Mouse (Mus musculus) MEL (cell line): ENCODE results near the gene Shisal2b. TPM values are rescaled to one million over a fixed set of nuclear protein-coding genes. Genes with fewer than 3 reads are reported as not detected.

ENCODE experiments used
- DNase-seq: peaks from one replicate; pipeline ENCODE4 v3.0.0; 2011; ENCODE audit warnings: low read depth, low spot score
- H3K27ac ChIP-seq: 2 replicates; pipeline ENCODE4 v1.5.1; 2012; ENCODE audit warnings: low read depth, mild to moderate bottlenecking, control low read depth, low read length, moderate library complexity; ENCODE audit not compliant: control insufficient read depth
- H3K27me3 ChIP-seq, 2 experiments: fragments of 150-350 bp in 1 of 2; sonication (generic) in 1 of 2; 2 replicates each; pipeline ENCODE4 v1.6.1; 2012; ENCODE audit warnings: low read length in 2 of 2, mild to moderate bottlenecking in 2 of 2, improper control_type of control experiment in 1 of 2, moderate library complexity in 1 of 2; ENCODE audit not compliant: insufficient read depth in 2 of 2, control insufficient read depth in 1 of 2
- H3K36me3 ChIP-seq, 2 experiments: 2 replicates each; pipeline ENCODE4 v1.6.1; 2012 to 2014; ENCODE audit warnings: low read length in 2 of 2, improper control_type of control experiment in 1 of 2, inconsistent platforms in 1 of 2, mild to moderate bottlenecking in 1 of 2; ENCODE audit not compliant: insufficient read depth in 2 of 2, control insufficient read depth in 1 of 2
- H3K4me1 ChIP-seq, 2 experiments: fragments of 150-350 bp in 1 of 2; sonication (generic) in 1 of 2; 2 replicates each; pipeline ENCODE4 v1.6.1; 2012; ENCODE audit warnings: low read length in 2 of 2, improper control_type of control experiment in 1 of 2, mild to moderate bottlenecking in 1 of 2; ENCODE audit not compliant: insufficient read depth in 2 of 2, control insufficient read depth in 1 of 2
- H3K4me3 ChIP-seq, 2 experiments: fragments of 150-350 bp in 1 of 2; sonication (generic) in 1 of 2; 2 replicates each; pipeline ENCODE4 v1.5.1; 2012; ENCODE audit warnings: low read depth in 2 of 2, low read length in 2 of 2, mild to moderate bottlenecking in 2 of 2, moderate library complexity in 2 of 2, control low read depth in 1 of 2, improper control_type of control experiment in 1 of 2; ENCODE audit not compliant: control insufficient read depth in 1 of 2, insufficient read depth in 1 of 2
- H3K79me2 ChIP-seq: 2 replicates; pipeline ENCODE4 v1.6.1; 2012; ENCODE audit warnings: mild to moderate bottlenecking, low read length, moderate library complexity; ENCODE audit not compliant: control insufficient read depth, poor library complexity, insufficient read depth
- H3K9ac ChIP-seq: 2 replicates; pipeline ENCODE4 v1.6.1; 2012; ENCODE audit warnings: low read depth, mild to moderate bottlenecking, control low read depth, low read length, moderate library complexity; ENCODE audit not compliant: control insufficient read depth, poor library complexity, severe bottlenecking
- H3K9me3 ChIP-seq: fragments of 150-350 bp; sonication (generic); replicated peaks from 2 replicates; pipeline ENCODE4 v1.6.1; 2012; ENCODE audit warnings: mild to moderate bottlenecking, low read length, improper control_type of control experiment, moderate library complexity; ENCODE audit not compliant: insufficient read depth
- BHLHE40 ChIP-seq: IDR thresholded peaks from 2 replicates; pipeline ENCODE4 v1.6.1; 2012; ENCODE audit warnings: low read depth, mild to moderate bottlenecking, inconsistent platforms, low read length, improper control_type of control experiment, borderline replicate concordance
- CHD2 ChIP-seq: IDR thresholded peaks from 2 replicates; pipeline ENCODE4 v1.6.1; 2011; ENCODE audit warnings: low read length, improper control_type of control experiment
- CTCF ChIP-seq, 3 experiments: IDR thresholded peaks in 2 of 3; conservative IDR thresholded peaks in 1 of 3; 2 replicates each; pipeline ENCODE4 v1.5.1; 2011 to 2012; ENCODE audit warnings: low read length in 3 of 3, low read depth in 2 of 3, mild to moderate bottlenecking in 2 of 3, improper control_type of control experiment in 1 of 3, inconsistent platforms in 1 of 3, mixed read lengths in 1 of 3, moderate library complexity in 1 of 3; ENCODE audit not compliant: control insufficient read depth in 1 of 3, insufficient read depth in 1 of 3, poor library complexity in 1 of 3, severe bottlenecking in 1 of 3
- E2F4 ChIP-seq: IDR thresholded peaks from 2 replicates; pipeline ENCODE4 v1.6.1; 2011; ENCODE audit warnings: low read depth, low read length, improper control_type of control experiment, borderline replicate concordance
- EP300 ChIP-seq, 2 experiments: IDR thresholded peaks; 2 replicates each; pipeline ENCODE4 v1.6.1; 2011; ENCODE audit warnings: improper control_type of control experiment in 2 of 2, low read length in 2 of 2, low read depth in 1 of 2, mild to moderate bottlenecking in 1 of 2
- ETS1 ChIP-seq: IDR thresholded peaks from 2 replicates; pipeline ENCODE4 v1.6.1; 2012; ENCODE audit warnings: low read depth, mild to moderate bottlenecking, inconsistent platforms, low read length, improper control_type of control experiment, moderate library complexity
- GABPA ChIP-seq: IDR thresholded peaks from 2 replicates; pipeline ENCODE4 v1.6.1; 2012; ENCODE audit warnings: low read depth, mild to moderate bottlenecking, inconsistent platforms, low read length, improper control_type of control experiment, moderate library complexity
- HCFC1 ChIP-seq: IDR thresholded peaks from 2 replicates; pipeline ENCODE4 v1.6.1; 2012; ENCODE audit warnings: low read depth, mild to moderate bottlenecking, inconsistent platforms, low read length, improper control_type of control experiment, moderate library complexity
- MAFK ChIP-seq: IDR thresholded peaks from 2 replicates; pipeline ENCODE4 v1.6.1; 2011; ENCODE audit warnings: low read depth, mild to moderate bottlenecking, low read length, improper control_type of control experiment, borderline replicate concordance
- MAX ChIP-seq: IDR thresholded peaks from 2 replicates; pipeline ENCODE4 v1.6.1; 2011; ENCODE audit warnings: low read length, improper control_type of control experiment
- MXI1 ChIP-seq: IDR thresholded peaks from 2 replicates; pipeline ENCODE4 v1.6.1; 2011; ENCODE audit warnings: mild to moderate bottlenecking, low read depth, low read length, improper control_type of control experiment
- MYC ChIP-seq: IDR thresholded peaks from 2 replicates; pipeline ENCODE4 v1.6.1; 2011; ENCODE audit warnings: low read depth, mild to moderate bottlenecking, low read length, improper control_type of control experiment, moderate library complexity
- NELFE ChIP-seq: IDR thresholded peaks from 2 replicates; pipeline ENCODE4 v1.6.1; 2011; ENCODE audit warnings: low read depth, low read length, improper control_type of control experiment
- NRF1 ChIP-seq: IDR thresholded peaks from 2 replicates; pipeline ENCODE4 v1.6.1; 2014; ENCODE audit warnings: low read depth, mild to moderate bottlenecking, inconsistent platforms, low read length, improper control_type of control experiment, moderate library complexity; ENCODE audit not compliant: poor library complexity, insufficient read depth, severe bottlenecking
- SIN3A ChIP-seq: IDR thresholded peaks from 2 replicates; pipeline ENCODE4 v1.6.1; 2012; ENCODE audit warnings: low read length, improper control_type of control experiment, inconsistent platforms
- TAL1 ChIP-seq: IDR thresholded peaks from 2 replicates; pipeline ENCODE4 v1.6.1; 2012; ENCODE audit warnings: mild to moderate bottlenecking, inconsistent platforms, low read length, moderate library complexity, mixed read lengths
- UBTF ChIP-seq: IDR thresholded peaks from 2 replicates; pipeline ENCODE4 v1.6.1; 2012; ENCODE audit warnings: low read depth, mild to moderate bottlenecking, inconsistent platforms, low read length, improper control_type of control experiment, moderate library complexity, borderline replicate concordance; ENCODE audit not compliant: insufficient read depth
- USF1 ChIP-seq: IDR thresholded peaks from 2 replicates; pipeline ENCODE4 v1.6.1; 2014; ENCODE audit warnings: low read depth, mild to moderate bottlenecking, inconsistent platforms, low read length, improper control_type of control experiment, moderate library complexity
- ZC3H11A ChIP-seq: IDR thresholded peaks from 2 replicates; pipeline ENCODE4 v1.6.1; 2012; ENCODE audit warnings: low read depth, mild to moderate bottlenecking, inconsistent platforms, low read length, improper control_type of control experiment
- ZKSCAN1 ChIP-seq: IDR thresholded peaks from 2 replicates; pipeline ENCODE4 v1.6.1; 2012; ENCODE audit warnings: low read depth, mild to moderate bottlenecking, inconsistent platforms, low read length, improper control_type of control experiment, moderate library complexity
- ZNF384 ChIP-seq: IDR thresholded peaks from 2 replicates; pipeline ENCODE4 v1.6.1; 2012; ENCODE audit warnings: low read depth, mild to moderate bottlenecking, inconsistent platforms, low read length, improper control_type of control experiment
- polyA plus RNA-seq, 2 experiments: library from polyadenylated mRNA; stranded (reverse) in 1 of 2; unstranded in 1 of 2; fragments of >175 nt in 1 of 2; fragments of >200 nt in 1 of 2; gene quantifications; 2 replicates each; pipeline versions ENCODE4 v1.2.1 to v1.2.4; 2012; ENCODE audit warnings: low replicate concordance in 2 of 2, low read depth in 1 of 2; ENCODE audit not compliant: insufficient read length in 2 of 2, insufficient read depth in 1 of 2, missing spikeins in 1 of 2
- total RNA-seq: library from RNA; depleted of rRNA; stranded (reverse); fragments of 300-350 nt; gene quantifications from 2 replicates; pipeline ENCODE4 v1.2.3, GENCODE M21; 2012

Gene Shisal2b
- total and polyA plus RNA-seq, 3 experiments: not detected

DNA sequence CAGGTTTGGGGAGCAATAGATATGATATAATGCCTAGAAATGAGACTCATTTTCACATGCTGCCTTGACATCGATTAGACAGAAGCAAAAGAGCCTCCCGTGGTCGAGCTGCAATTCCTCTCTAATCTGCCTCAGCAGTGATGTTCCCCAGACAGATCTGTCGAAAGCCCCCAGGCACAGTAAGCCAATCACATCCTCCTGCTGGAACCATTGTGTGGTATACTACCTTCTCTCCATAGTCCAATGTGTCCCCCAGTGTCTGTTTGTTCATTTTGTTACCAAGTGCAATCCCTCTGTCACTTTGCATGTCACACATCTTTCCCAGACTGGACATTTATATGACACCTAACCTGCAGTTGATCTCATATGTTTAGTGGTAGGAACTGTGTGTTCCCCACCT, 28.6 kb upstream of the Shisal2b start:
- H3K9ac ChIP-seq: no peak overlapping the region
- DNase-seq: no peak
- TF ChIP-seq UBTF (no peak), ETS1 (no peak), MXI1 (no peak), E2F4 (no peak), GABPA (no peak), BHLHE40 (no peak), MYC (no peak), CTCF (IDR thresholded peaks at IDR 0.05 in 2 of 3, conservative IDR thresholded peaks at IDR 0.05 in 1 of 3; ENCODE audit: control insufficient read depth in 1 of 3, insufficient read depth in 1 of 3, low read depth in 2 of 3, low read length in 3 of 3, poor library complexity in 1 of 3, severe bottlenecking in 1 of 3) (no peak), CHD2 (no peak), HCFC1 (no peak), TAL1 (no peak), NRF1 (no peak), USF1 (no peak), MAFK (no peak), ZNF384 (no peak), ZC3H11A (no peak), SIN3A (no peak), MAX (no peak), EP300 (IDR thresholded peaks at IDR 0.05; ENCODE audit: low read depth in 1 of 2, low read length in 2 of 2) (no peak)
- H3K9me3 ChIP-seq: no peaks in the 10 kb centered on the region
- H3K27ac ChIP-seq: no peak overlapping the region
- H3K79me2 ChIP-seq: no peaks in the 10 kb centered on the region
- H3K4me3 ChIP-seq: no peak overlapping the region
- H3K4me1 ChIP-seq: no peaks in the 10 kb centered on the region
- no peaks in the 10 kb centered on the region for H3K36me3 ChIP-seq
- no peaks in the 10 kb centered on the region for H3K27me3 ChIP-seq

DNA sequence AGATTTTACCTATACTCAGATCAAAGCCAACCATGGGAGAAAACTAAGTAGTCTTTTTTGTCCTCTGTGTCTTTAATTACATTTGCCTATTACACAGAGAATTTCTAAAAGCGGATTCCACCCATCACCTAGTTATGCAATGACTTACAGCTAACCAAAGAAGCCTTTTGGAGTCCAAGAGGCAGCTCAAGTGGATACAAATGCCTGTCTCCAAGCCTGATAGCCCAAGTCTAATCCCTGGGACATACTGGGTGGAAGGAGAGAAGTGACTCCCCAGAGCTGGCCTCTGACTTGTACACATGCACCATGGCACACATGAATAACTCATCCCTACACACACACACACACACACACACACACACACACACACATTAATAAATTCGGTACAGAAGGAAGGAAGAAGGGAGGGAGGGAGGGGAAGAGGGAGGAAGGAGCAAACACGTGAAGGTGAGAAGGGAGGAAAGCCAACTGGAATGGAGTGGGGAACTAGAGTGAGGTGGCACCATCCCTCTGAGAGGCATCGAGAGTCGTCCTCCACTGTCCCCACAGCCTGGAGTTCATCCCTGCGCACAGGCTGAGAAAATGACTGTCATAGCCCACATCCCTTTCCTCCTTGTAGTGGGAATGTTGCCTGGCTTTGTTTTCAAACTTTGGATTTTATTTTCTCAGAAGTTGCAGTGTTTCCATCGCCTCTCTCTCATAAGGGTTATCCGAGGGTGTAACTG, 22.8 kb upstream of the Shisal2b start:
- H3K36me3 ChIP-seq: no peaks in the 10 kb centered on the region
- TF ChIP-seq ZNF384 (no peak), NELFE (no peak), ZKSCAN1 (no peak)
- no peak overlapping the region for H3K9ac ChIP-seq
- H3K27ac ChIP-seq: no peak overlapping the region
- H3K79me2 ChIP-seq: no peaks in the 10 kb centered on the region
- no peaks in the 10 kb centered on the region for H3K4me1 ChIP-seq
- no peaks in the 10 kb centered on the region for H3K27me3 ChIP-seq
- no peak for DNase-seq
- no peaks in the 10 kb centered on the region for H3K9me3 ChIP-seq
- no peak overlapping the region for H3K4me3 ChIP-seq
